Mouse (Mus musculus): ENCODE data around the gene Txnrd3.
A peak's percentile ranks its signal among the peaks of the same experiment; 100 is the strongest.

The Txnrd3 gene

DNA sequence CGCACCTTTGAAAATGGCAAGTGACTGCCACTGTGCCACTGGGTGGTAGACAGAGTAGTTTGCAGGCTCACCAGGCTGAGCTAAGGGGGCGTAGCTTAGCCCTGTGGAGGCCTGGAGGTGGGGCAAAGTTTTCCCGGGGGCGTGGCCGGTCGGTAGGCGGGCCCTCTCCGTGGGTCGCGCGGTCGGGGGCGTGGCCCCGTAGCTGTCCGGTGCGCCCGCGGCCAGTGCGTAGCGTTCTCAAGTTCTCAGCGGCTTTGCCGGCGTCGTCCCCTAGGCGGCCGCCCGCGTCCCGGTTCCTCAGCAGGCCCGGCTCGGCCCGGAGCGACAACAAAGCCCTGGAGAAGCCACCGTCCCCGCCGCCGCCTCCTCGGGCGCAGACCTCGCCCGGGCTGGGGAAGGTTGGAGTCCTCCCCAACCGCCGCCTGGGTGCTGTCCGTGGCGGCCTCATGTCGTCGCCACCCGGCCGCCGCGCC lies at the start of gene Txnrd3:
Gene Txnrd3, plus strand, starts transcription at position 191 of the 473 bp plus-strand sequence.
- peak; percentile 79 to 82 for DNase-seq

DNA sequence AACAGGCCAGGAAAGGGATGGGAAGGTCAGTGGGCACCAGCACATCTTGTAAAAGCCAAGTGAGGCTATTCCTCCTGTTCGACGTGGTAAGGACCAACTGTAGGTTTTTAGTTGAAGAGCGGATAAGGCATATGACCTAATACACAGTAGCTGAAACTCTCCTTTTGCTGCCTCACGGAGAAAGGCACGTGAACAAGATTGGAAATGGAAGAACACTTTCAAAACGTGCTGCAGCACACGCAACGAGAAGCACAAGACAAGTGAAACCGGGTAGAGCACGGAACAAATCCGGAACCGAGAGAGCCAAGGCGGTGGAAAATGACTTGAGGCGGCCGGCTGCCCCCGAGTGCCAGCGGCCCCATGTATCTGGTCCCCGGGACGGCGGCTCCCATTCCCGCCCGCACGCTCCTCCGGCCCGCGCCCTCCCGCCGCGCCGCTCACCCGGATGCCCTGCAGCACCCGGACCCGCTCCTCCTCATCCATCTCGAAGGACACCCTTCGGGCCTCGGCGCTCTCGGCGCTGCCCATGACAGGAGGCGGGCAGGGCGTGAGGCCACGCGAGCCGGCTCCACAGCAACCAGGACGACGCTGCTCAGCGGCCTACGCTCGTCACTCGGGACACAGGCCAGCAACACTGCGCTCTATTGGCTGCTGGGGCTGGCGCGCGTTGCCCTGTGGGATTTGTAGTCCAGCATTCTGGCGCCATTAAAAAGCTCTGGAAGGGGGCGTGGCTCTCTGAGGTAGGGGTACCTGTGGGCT lies 48.6 kb upstream of the Txnrd3 start, which contains the start of gene Chchd6:
Gene Chchd6, minus strand, starts transcription at position 635 of the 759 bp plus-strand sequence.
- DNase-seq = peak; percentile 99

DNA sequence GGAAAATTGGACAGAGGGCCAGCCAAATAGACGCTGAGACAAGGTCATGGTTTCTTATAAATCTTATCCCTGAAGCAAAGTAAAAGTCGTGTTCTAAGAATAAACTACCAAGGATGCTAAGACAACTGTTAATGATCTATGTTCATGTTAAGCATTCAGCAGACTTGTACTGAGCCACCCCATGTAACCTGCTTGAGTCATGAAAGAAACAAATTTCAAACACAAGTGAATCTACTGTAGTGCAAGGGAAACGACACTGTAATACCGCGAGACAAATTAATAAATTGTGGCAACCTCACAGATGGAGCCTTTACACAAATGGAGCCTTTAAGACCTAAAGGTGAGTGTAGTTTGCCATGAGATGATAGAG lies 48.0 kb upstream of the Txnrd3 start:
- DNase-seq = no peak

DNA sequence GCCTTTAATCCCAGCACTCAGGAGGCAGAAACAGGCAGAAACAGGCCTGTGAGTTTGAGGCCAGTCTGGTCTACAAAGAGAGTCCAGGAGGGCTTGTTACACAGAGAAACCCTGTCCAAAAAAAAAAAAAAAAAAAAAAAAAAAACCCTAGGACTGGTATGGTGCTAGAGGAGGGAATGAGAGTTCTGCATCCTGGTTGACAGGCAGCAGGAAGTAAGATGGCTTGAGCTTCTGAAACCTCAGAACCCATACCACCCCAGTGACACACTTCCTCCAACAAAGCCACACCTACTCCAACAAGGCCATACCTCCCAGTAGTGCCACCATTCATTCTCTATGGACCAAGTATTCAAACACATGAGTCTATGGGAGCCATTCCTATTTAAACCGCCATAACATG lies 47.3 kb upstream of the Txnrd3 start:
- no peak for DNase-seq

DNA sequence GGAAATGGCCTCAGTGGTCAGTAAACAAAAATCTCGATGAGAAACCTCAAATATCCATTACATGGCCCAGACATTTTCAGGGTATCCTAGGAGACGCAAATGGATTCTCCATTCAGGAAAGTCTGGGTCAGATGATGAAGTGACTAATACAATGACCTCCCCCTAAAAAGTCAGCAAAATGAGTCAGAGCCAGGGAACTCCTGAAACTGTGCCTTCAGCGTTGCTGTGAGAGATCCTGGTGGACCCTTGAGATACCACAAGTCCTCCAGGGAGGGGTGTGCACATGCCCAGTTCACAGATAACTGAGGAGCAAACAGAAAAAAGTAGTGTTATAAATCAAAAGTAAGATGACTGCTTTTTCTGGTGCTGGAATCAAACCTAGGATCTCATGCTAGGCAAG lies 37.7 kb upstream of the Txnrd3 start:
- DNase-seq = no peak

DNA sequence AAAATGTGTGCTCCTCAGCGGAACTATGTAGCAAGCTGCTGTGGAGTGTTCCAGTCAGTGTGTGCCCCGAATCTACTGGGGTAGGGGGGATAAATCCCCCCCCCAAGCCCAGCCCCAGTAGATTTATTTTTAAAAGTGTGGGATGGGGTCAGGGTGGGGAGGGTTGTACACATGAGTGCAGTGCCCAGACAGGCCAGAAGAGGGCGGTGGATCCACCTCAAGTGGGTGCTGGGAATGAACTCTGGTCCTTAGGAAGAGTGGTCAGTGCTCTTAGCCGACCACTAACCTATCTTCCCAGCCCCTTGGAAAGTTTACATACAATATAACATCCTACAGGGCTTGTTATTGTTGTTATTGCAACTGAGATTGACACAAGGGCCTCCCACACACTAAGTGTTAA lies 35.8 kb upstream of the Txnrd3 start:
- peak in 1 of 2 experiments; percentile 52 for DNase-seq

DNA sequence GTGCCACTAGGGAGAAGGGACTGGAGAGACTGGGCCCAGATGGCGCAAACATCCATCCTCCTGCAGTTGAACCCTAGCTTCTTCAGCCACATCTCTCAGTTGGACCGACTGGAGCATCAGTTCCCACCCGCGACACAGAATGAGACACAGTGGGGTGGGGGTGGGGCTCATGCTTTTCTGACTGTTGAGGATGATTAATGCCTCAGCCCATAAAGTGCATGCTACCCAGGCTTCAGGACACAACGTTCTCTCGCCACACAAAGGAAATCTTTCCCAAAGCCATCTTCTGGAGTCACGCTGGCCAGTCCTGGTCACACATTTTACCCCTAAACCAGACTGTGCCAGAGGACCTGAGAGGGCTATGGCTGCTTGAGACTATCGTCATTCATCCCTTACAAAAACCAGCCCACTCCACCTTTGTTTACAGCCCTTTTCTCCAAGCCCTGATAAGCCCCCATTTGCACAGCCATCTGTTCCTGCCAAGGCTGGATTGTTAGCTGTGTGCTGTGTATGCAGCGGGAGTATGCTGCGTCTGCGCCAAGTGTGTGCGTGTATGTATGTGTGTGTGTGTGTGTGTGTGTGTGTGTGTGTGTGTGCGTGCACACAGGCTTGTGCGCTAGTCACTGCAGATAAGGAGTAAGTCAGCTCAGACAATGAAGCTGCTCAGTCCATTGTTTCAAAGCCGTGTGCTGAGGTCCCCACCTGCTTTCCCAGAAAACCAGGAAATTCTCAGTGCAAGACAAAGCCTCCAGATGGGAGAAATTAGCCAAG lies 30.3 kb upstream of the Txnrd3 start:
- peak; percentile 73 to 84 for DNase-seq

DNA sequence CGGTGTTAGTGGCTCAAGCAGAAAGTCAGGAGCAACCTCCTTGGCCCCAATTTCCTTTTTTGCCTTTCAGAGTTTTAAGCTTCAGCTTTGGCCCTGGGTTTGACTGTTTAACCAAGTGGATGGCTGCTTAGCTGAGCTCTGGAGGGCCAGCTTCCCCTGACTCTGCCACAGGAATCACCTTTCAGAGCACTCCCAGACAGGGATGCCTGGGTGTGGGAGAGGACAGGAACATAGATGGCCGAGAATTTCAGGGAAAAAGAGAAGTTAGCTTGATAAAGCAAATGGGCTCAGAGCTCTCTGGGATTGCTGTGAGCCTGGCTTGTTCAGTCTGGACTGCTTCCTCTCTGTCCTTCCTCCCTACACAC lies 29.7 kb upstream of the Txnrd3 start:
- DNase-seq = no peak

DNA sequence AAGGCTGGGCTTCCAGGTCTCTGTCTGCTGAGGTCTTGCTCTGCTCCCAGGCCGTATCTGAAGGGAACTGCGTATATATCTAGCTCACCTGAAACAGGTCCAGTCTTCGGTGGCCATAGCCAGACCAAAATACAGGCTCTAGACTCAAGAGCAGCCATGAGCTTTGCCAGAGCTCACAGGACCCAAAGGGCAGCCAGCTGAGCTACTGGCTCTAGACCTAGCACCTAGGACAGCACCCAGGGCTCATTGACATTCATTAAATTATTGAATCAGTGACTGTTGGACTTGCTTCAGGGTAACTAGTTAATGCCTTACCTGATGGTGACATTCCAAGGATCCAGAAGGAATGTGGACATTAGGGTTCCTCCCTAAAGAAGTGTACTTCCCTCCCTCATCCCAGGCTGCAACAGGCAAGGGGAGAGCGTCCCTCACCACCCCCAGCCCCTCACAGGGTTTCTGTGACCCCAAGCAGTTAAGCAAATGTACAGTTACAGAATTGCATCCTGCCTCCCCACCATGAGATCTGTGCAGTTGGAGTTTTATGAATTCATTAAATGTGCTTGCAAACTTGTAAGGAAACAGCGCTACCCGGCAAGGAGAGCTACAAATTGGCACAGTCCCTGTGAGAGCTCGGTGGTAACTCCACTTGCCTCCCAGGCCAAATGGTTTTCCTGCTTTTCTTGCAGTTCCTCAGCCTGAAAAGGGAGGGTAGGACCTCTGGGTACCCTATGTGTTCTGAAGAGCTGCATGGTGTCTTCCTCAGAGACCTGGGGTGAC lies 29.0 kb upstream of the Txnrd3 start:
- no peak for DNase-seq

DNA sequence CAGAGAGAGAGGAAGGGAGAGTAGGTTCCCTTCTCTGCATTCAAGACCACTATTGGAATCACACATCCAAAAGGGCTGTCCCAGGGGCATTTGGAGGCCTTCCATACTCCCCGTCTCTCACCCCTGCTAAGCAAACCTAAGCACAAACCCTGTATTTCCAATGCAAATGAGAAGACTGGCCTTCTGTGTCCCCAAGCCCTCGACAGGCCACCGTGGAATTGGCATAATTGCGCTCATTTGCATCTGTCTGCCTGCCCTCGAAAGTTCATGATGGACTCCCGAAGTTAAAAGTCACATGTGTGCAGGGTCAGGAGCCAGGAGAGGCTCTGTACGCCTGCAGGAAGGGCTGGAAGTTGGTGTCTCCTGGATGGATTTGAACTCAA lies 28.4 kb upstream of the Txnrd3 start:
- DNase-seq = no peak

DNA sequence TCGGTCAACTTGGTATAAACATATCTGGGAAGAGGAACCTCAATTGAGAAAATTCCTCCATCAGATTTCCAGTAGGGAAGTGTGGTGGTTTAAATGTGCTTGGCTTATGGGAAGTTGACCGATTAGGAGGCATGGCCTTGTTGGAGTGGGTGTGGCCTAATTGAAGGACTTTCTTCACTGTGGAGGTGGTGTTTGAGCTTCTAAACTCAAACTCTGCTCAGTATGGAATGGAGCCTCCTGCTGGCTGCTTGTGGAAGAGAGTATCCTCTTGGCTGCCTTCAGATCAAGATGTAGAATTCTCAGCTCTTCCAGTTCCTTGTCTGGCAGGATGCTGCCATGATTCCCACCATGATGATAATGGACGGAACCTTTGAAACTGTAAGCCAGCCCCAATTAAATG lies 21.1 kb upstream of the Txnrd3 start:
- no peak for DNase-seq

DNA sequence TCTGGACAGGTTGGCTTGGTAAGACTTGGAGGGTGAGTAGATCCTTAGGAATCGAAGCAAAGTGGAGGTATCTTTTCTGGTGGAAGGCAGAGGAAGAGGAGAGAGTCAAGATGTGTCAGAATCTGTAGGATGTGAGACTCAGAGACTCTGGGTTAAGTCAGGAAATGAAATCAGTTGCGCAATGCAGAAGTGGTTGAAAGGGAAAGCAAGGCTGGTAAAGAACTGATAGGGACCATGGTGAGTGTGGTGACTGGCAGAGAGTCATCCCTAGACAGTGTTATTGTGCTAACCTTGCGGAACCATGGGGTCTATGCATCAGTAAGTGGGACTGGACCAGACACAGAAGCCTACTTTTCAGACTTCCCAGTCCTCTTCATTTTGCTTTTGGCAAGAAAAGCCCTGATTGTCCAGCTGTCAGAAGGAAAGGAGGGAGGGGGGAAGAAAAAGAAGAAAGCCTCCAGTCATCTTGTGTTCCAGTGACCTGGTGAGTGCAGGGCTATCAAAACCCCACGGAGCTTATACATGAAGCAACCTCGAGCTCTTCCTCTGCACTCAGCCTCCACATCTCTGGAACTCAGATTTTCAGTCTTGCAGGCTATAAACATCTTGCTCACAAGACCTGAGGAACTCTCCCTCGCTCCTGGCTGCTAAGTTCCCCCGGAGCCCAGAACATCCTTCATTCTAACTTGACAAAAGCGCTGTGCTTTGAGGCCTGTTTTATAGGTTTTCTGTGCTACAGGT lies 15.6 kb upstream of the Txnrd3 start:
- DNase-seq = no peak

DNA sequence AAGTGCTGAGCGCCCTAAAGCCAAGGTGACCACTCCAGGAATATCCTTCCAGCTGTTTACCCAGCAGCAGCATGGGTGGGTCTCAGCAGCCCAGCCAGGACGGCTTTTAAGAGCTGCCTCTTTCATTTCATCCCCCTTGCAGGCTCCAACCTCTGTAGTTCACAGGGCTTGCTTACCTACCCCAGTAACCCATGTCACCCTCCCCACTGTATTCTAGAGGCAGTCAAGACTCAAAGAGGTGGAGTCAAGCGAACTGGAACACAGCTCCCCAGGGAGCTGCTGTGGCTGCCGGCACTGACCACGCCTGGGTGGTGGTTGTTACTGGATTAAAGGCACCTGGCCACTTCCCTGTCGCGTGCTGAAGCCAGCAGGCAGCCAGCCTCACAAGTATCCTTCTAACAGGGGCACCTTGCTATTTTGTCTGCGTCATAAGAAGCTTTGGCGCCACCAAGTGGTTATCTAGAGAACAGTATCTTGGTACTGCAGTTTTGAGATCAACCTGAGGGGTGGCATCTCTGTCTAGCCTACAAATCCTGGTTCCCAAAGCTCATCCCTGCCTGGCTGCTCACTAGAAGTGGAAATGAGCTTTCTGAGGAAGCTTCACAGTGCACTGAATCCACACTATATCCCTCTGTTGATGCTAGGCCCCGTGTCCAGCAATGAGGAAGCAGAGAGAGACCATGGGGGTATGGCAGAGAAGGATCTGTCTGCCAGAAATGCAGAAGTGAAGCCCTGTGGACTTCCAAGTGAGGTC lies 11.8 kb upstream of the Txnrd3 start:
- DNase-seq = peak; percentile 91 to 92

DNA sequence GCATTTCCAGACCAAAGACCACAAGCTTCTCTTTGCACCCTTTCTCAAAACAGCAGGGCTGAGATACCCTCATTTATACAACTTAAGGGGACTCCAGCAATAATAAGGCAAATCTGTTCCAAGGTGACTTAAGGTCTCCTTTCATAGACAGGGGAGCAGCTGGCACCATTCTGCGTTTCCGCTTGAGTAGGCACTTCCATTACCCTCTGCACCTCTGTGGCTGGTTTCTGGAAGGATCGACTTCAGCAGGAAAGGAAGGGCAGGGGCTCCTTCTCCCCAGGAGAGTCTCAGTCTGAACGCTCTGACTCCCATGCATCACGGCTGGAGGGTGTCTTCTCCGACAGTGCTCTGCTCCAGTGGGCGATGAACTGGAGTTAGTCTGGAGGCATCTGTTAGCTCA lies 10.7 kb upstream of the Txnrd3 start:
- DNase-seq = peak in 1 of 2 experiments; percentile 34

DNA sequence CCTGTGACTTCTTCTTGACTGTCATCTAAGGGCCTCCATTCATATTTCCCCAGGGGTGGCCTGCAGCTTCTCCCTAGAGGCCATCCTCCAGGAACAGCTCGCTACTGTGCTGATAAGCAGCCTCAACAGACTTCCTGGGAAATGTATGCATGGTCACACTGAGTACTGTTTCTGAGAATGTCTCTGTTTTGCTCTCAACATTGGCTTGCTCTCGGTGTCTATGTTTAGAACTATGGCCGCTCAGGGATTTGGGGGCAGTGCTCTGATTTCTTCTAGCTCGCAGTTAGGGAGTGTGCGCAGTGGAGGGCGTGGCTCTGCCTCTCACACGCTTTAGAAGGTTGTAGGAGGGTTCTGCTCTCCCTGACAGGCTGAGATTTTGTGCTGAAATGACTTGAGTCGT lies 9.4 kb upstream of the Txnrd3 start:
- no peak for DNase-seq

DNA sequence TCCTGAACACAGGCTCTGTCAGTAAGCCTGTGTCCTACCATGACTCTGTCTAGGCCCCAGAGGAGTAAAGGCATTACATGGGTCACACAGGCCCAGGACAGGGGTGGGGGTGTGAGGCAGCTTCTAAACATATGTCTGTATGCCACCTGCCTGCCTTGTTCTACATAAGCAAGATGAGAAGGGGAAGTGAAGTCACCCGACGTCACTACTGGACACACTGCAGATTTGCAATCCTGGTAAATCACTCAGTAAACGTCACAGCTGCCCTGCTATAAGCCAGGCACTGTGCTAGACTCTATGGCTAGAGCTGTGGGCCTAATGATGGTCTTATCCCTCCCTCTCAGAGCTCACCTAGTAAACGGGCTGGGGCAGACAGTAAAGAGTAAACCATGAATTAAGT lies 5.8 kb upstream of the Txnrd3 start:
- DNase-seq = no peak

DNA sequence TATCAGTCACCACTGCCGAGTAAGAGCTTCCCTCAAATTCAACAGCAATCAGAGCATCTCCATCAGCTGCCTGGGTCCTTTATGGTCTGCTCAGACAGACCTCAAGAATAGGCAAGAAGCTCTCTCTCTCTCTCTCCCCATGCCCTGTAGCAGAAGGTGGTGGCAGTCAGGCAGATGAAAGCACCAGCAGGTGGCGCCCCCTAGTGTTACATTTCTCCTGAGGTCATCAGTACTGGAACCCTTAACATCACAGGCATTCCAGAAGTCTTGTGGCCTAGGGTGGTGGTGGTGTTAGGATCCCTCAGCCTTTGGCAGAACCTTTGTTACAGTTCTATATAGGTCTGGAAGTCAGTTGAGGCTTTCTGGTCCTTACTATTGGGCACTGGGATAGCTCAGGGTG lies 4.8 kb upstream of the Txnrd3 start:
- peak; percentile 46 to 72 for DNase-seq

DNA sequence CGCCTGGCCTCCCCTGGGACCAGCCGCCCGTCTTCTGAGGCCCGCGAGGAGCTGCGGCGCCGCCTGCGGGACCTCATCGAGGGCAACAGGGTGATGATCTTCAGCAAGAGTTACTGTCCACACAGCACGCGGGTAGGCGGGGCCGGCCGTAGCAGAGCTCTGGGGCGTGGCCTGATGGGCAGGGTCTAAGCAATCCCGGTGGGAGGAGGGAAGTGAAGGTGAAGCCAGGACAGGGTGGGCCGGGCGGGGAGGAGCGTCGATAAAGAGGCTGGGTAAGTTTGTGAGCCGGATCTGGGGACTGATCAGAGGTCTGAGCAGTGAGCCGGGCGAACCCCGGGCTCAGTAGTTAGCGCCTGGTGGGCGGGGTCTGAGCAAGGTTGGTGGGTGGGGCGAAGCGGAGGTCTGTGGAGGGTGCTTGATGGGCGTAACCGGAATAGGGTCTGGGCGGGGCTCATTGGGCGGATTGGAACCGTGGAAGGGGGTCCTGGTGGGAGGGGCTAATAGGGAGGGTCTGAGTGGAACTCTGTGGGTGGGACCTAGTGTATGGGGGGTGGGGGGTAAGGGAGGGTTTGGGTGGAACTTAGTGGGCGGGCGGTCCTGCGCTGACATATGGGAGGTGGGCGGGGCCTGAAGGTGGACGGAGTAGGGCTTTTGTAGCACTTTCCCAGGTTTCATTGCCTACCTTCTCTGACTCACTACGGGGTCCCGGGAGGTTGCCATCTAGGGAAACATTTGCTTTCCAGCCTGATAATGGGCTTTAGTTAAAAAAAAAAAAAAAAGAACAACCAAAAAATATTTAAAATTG lies 685 bp downstream of the Txnrd3 start:
- peak; percentile 78 to 82 for DNase-seq

DNA sequence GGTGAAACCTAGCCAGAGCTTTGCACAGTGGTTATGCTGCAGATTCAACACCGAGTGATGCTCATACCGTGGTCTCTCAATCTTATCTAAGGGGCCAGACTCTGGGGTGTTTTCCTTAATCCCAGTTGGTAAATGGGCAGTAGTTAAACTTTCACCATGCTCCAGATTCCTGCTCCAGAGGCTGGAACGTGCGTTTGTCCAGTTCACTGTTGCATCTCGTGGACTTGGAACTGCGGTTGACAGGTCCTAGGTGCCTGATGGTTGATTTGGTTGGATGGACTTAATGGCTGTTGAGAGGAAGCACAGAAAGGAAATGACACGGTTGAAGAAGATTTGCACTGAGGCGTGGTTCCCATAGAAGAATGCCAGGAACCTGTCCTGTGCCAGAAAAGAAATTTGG lies 6.1 kb downstream of the Txnrd3 start:
- DNase-seq = no peak

DNA sequence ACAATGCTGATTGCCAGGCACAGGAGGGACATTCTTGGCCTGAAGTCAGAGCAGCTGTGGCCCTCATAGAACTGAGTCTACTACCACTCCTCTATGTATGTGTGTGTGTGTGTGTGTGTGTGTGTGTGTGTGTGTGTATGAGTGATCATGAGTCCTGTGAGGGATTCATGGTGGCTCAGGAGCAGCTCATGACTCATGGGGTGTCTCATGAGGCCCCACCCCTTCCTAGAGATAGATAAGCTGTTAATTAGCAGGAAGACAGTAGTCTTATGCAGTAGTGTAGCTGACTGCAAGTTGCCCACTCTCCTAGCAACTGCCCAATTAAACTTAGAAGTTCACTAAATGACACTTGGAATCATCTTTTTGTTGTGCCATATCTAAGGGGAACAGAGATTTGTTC lies 8.0 kb downstream of the Txnrd3 start:
- DNase-seq = no peak

DNA sequence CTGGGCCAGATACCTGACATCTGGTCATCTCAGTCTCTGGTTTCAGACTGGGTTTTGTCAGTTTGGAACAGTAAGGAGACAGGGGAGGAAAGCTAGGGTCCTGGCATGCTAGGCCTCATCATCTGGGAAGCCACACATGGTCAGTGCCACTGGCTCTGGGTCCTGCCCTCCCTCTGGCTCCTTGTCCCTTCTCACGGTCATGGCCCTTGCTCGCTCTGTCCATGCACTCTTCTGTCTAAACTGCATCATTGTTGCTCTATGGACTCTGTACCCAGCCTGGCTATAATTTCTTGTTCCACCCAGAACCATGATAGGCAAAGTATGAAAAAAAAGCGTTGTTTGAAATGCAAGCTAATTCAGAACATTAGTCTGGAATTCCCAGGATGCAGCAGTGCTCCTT lies 11.2 kb downstream of the Txnrd3 start:
- DNase-seq = no peak

Data from cerebellum, postnatal 14 days (tissue).